In genomic region chr10:117454171-117454500, GRCm38 (mm10) we compare ENCODE assay signal across 34 mouse cellular contexts.
"Had no signal": no experiment of that assay in that cellular context is flagged by ENCODE, and none has a peak within 500 bp of the region (broad histone marks: within the 10 kb centered on the region; RNA-seq: fewer than 3 reads in every experiment).

No protein-coding gene starts in this region.

- H3K9ac ChIP-seq: heart, embryonic 12.5 days; heart, embryonic 13.5 days; heart, embryonic 15.5 days; hindbrain, embryonic 12.5 days; hindbrain, embryonic 13.5 days; hindbrain, embryonic 14.5 days; hindbrain, embryonic 15.5 days; intestine, embryonic 15.5 days; kidney, embryonic 15.5 days had no signal

- H3K4me2 ChIP-seq: heart, embryonic 11.5 days; heart, embryonic 12.5 days; heart, embryonic 13.5 days; heart, embryonic 15.5 days; hindbrain, embryonic 12.5 days; hindbrain, embryonic 13.5 days; hindbrain, embryonic 14.5 days; hindbrain, embryonic 15.5 days; intestine, embryonic 15.5 days; kidney, embryonic 15.5 days had no signal

- H3K9me3 ChIP-seq: heart, embryonic 10.5 days; heart, embryonic 12.5 days; heart, embryonic 13.5 days; heart, embryonic 15.5 days; hindbrain, embryonic 10.5 days; hindbrain, embryonic 12.5 days; hindbrain, embryonic 13.5 days; hindbrain, embryonic 15.5 days; intestine, embryonic 15.5 days; kidney, embryonic 15.5 days had no signal

- H3K4me3 ChIP-seq: heart, embryonic 10.5 days; heart, embryonic 12.5 days; heart, embryonic 13.5 days; heart, embryonic 15.5 days; hindbrain, embryonic 10.5 days; hindbrain, embryonic 12.5 days; hindbrain, embryonic 13.5 days; hindbrain, embryonic 15.5 days; intestine, embryonic 15.5 days; kidney, embryonic 15.5 days; layer of hippocampus, adult 2 months; left cerebral cortex, adult 2 months had no signal

- H3K36me3 ChIP-seq: heart, embryonic 10.5 days; heart, embryonic 12.5 days; heart, embryonic 13.5 days; heart, embryonic 15.5 days; hindbrain, embryonic 10.5 days; hindbrain, embryonic 12.5 days; hindbrain, embryonic 13.5 days; hindbrain, embryonic 15.5 days; intestine, embryonic 15.5 days; kidney, embryonic 15.5 days had no signal

- DNase-seq: heart, postnatal 10 days; heart, postnatal 14 days; heart, postnatal 36 days; heart, postnatal 4 days; kidney, adult 11 months; kidney, adult 18-20 months; kidney, adult 2 months; kidney, adult 8-10 months; kidney, adult 9 months; kidney, postnatal 10 days; kidney, postnatal 14 days; kidney, postnatal 25 days; kidney, postnatal 36 days; kidney, postnatal 4 days; layer of hippocampus, adult 9-11 months; layer of hippocampus, postnatal 36 days had no signal

- ATAC-seq: hindbrain, embryonic 16.5 days; hindbrain, postnatal 0 days; inflammation-experienced regulatory T-cells, adult 6 months; intestine, embryonic 15.5 days had no signal

- H3K27me3 ChIP-seq: heart, embryonic 15.5 days; hindbrain, embryonic 12.5 days; hindbrain, embryonic 13.5 days; hindbrain, embryonic 15.5 days; intestine, embryonic 15.5 days; kidney, embryonic 15.5 days had no signal

- H3K4me1 ChIP-seq: hindbrain, embryonic 10.5 days; hindbrain, embryonic 12.5 days had no signal

- H3K27ac ChIP-seq: heart, embryonic 10.5 days; heart, embryonic 13.5 days; heart, embryonic 15.5 days; hindbrain, embryonic 10.5 days; hindbrain, embryonic 12.5 days; hindbrain, embryonic 13.5 days; hindbrain, embryonic 14.5 days; hindbrain, embryonic 15.5 days; hindbrain, postnatal 0 days; kidney, embryonic 15.5 days; kidney, postnatal 0 days; layer of hippocampus, adult 2 months; left cerebral cortex, adult 2 months had no signal
